Mouse (Mus musculus): ENCODE data around the gene Lrit2. TPM values are rescaled to one million over a fixed set of nuclear protein-coding genes. Genes with fewer than 3 reads are reported as not detected.

Gene Lrit2
- polyA plus RNA-seq, 1 experiment from 2014 or later = not detected

DNA sequence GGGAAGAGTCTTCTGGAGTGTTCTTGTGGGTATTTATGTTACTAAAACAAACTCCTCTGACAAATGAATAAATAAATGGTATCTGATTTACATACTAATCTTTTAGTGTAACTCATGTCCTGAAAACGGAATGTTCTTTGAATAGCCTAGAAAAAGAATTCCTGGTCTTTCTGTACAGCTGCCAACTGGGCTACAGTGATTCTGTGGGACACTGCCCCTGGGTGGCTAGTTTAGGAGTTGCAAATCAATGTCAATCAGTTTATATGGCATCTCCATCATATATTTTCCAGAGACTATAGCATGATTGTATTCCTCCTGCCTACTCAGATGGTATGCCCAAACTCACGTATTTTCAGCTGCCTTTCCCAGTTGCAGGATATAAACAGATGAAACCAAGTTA, 2.9 kb upstream of the Lrit2 start:
- H3K4me1 ChIP-seq (ENCODE audit: control insufficient read depth, insufficient read depth, low read length) = no peaks in the 10 kb centered on the region
- 62% methylated on average over 2 of the region's 2 CpGs for WGBS
- no peak overlapping the region for H3K4me2 ChIP-seq (ENCODE audit: low read depth, low read length)
- H3K9ac ChIP-seq (replicated peaks; ENCODE audit: low read length) = no peak overlapping the region
- no peaks in the 10 kb centered on the region for H3K9me3 ChIP-seq (replicated peaks; ENCODE audit: control insufficient read depth, low read length)
- no peaks in the 10 kb centered on the region for H3K36me3 ChIP-seq (replicated peaks; ENCODE audit: control insufficient read depth, insufficient read depth, low read depth, low read length)
- no peak overlapping the region for H3K27ac ChIP-seq (replicated peaks; ENCODE audit: low read depth, low read length)
- no peaks in the 10 kb centered on the region for H3K27me3 ChIP-seq (ENCODE audit: control insufficient read depth, insufficient read depth, low read length)
- DNase-seq (ENCODE audit: low spot score) = no peak
- no peak for ATAC-seq (replicated peaks; ENCODE audit: insufficient number of reproducible peaks, low FRiP score, low TSS enrichment, low read depth)
- H3K4me3 ChIP-seq (ENCODE audit: low read depth, low read length) = no peak overlapping the region

DNA sequence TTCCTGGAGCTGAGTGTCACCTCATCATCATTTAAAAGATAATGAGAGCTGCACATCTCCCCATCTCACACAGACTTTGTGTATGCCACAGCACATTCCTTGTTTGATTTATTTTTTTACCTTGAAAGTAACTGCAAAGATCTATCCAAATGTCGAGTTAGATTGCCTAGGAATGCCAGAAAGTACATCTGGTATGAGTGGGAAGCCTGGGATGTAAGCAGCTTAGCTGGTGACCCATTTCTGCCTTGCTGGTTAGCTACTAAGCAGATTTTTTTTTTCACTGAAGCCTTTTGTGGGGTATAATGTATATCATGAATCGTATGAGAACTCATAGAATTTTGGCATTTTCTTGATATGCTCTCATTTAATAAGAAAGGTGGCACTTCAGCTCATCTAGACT, 1.1 kb upstream of the Lrit2 start:
- Histone ChIP-seq H3K4me3 (ENCODE audit: low read depth, low read length) (no peak overlapping the region), H3K9me3 (replicated peaks; ENCODE audit: control insufficient read depth, low read length) (no peaks in the 10 kb centered on the region), H3K27ac (replicated peaks; ENCODE audit: low read depth, low read length) (no peak overlapping the region), H3K4me1 (ENCODE audit: control insufficient read depth, insufficient read depth, low read length) (no peaks in the 10 kb centered on the region), H3K4me2 (ENCODE audit: low read depth, low read length) (no peak overlapping the region), H3K9ac (replicated peaks; ENCODE audit: low read length) (no peak overlapping the region), H3K27me3 (ENCODE audit: control insufficient read depth, insufficient read depth, low read length) (no peaks in the 10 kb centered on the region), H3K36me3 (replicated peaks; ENCODE audit: control insufficient read depth, insufficient read depth, low read depth, low read length) (no peaks in the 10 kb centered on the region)
- 59% methylated on average over 2 of the region's 2 CpGs for WGBS
- ATAC-seq (replicated peaks; ENCODE audit: insufficient number of reproducible peaks, low FRiP score, low TSS enrichment, low read depth) = no peak
- no peak for DNase-seq (ENCODE audit: low spot score)

DNA sequence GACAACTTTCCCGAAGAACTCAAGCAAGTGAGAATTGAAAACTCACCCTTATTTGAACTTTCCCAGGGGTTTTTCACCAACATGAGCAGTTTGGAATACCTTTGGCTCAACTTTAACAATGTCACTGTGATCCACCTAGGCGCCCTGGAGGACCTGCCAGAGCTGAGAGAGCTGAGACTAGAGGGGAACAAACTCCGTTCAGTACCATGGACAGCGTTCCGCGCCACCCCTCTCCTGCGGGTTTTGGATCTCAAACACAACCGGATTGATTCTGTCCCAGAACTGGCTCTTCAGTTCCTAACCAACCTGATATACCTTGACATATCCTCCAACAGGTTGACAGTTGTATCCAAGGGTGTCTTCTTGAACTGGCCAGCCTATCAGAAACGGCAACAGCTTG, 787 bp downstream of the Lrit2 start:
- Histone ChIP-seq H3K4me3 (ENCODE audit: low read depth, low read length) (no peak overlapping the region), H3K4me1 (ENCODE audit: control insufficient read depth, insufficient read depth, low read length) (no peaks in the 10 kb centered on the region), H3K27me3 (ENCODE audit: control insufficient read depth, insufficient read depth, low read length) (no peaks in the 10 kb centered on the region), H3K4me2 (ENCODE audit: low read depth, low read length) (no peak overlapping the region), H3K27ac (replicated peaks; ENCODE audit: low read depth, low read length) (no peak overlapping the region), H3K9ac (replicated peaks; ENCODE audit: low read length) (no peak overlapping the region), H3K9me3 (replicated peaks; ENCODE audit: control insufficient read depth, low read length) (no peaks in the 10 kb centered on the region), H3K36me3 (replicated peaks; ENCODE audit: control insufficient read depth, insufficient read depth, low read depth, low read length) (no peaks in the 10 kb centered on the region)
- DNase-seq (ENCODE audit: low spot score) (peak; percentile 79), ATAC-seq (replicated peaks; ENCODE audit: insufficient number of reproducible peaks, low FRiP score, low TSS enrichment, low read depth) (no peak)
- 19% methylated on average over 9 of the region's 9 CpGs for WGBS

DNA sequence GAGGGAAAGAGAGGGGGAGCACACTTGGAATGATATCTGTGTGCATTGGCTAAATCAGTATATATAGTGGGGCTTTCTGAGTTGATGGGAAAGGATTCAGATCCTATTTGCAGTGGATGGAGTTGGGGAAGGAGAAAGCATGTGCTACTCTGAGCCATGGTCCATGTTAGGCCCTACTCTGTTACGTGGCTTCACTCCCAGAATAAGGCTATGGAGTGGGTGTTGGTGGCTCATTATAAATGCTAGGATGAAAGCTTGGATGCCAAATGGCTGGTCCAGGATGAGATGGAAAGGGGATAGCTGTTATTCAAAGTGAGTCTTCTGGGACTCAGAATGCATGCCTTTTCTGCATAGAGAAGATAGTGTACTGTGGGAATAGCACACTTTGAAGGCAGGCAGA, 13.0 kb downstream of the Lrit2 start:
- 83% methylated on average over 1 of the region's 1 CpGs for WGBS
- Histone ChIP-seq H3K9ac (replicated peaks; ENCODE audit: low read length) (no peak overlapping the region), H3K36me3 (replicated peaks; ENCODE audit: control insufficient read depth, insufficient read depth, low read depth, low read length) (no peaks in the 10 kb centered on the region), H3K9me3 (replicated peaks; ENCODE audit: control insufficient read depth, low read length) (no peaks in the 10 kb centered on the region), H3K27ac (replicated peaks; ENCODE audit: low read depth, low read length) (no peak overlapping the region), H3K27me3 (ENCODE audit: control insufficient read depth, insufficient read depth, low read length) (no peaks in the 10 kb centered on the region), H3K4me3 (ENCODE audit: low read depth, low read length) (no peak overlapping the region), H3K4me1 (ENCODE audit: control insufficient read depth, insufficient read depth, low read length) (no peaks in the 10 kb centered on the region), H3K4me2 (ENCODE audit: low read depth, low read length) (no peak overlapping the region)
- DNase-seq (ENCODE audit: low spot score) (no peak), ATAC-seq (replicated peaks; ENCODE audit: insufficient number of reproducible peaks, low FRiP score, low TSS enrichment, low read depth) (no peak)

DNA sequence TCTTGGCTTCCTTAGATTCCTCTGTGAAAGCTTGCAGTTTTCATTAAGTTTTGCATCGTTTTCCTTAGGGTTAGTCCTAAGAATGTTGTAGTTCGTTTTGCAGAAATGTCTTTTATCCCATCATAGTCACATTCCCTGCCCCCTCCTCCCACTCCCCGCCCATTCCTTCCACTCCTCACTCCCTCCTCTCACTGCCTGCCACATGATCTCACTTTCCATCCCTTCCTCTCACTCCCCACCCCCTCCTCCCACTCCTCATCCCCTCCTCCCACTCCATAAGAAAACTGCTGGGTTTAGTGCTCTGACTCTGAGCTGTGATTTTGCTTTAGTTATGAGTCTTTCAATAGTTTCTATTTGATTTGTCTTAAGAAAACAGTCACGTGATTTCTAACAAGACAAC, 16.0 kb downstream of the Lrit2 start:
- Histone ChIP-seq H3K36me3 (replicated peaks; ENCODE audit: control insufficient read depth, insufficient read depth, low read depth, low read length) (no peaks in the 10 kb centered on the region), H3K4me3 (ENCODE audit: low read depth, low read length) (no peak overlapping the region), H3K9me3 (replicated peaks; ENCODE audit: control insufficient read depth, low read length) (no peaks in the 10 kb centered on the region), H3K4me2 (ENCODE audit: low read depth, low read length) (no peak overlapping the region), H3K27ac (replicated peaks; ENCODE audit: low read depth, low read length) (no peak overlapping the region), H3K4me1 (ENCODE audit: control insufficient read depth, insufficient read depth, low read length) (no peaks in the 10 kb centered on the region), H3K9ac (replicated peaks; ENCODE audit: low read length) (no peak overlapping the region), H3K27me3 (ENCODE audit: control insufficient read depth, insufficient read depth, low read length) (no peaks in the 10 kb centered on the region)
- DNase-seq (ENCODE audit: low spot score) = peak; percentile 9
- no peak for ATAC-seq (replicated peaks; ENCODE audit: insufficient number of reproducible peaks, low FRiP score, low TSS enrichment, low read depth)
- 41% methylated on average over 4 of the region's 4 CpGs for WGBS

DNA sequence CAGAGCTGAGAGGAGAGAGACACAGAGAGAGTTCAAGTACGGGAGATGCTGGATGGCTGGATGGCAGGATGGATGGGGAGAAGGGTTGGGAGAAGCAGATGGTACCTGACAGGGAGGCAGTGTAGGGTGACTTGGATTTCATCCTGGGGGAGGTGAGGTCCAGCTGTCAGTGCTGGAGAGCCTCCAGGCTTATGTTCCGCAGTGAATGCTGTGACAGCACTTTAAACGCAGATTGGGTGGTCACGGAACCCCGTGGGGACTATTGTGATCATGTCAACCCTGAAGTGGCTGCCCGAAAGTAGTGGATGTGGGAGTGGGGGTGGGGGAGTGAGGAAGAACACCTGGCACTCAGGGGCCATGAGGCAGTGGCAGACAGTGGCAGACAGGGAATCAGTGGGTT, 26.7 kb downstream of the Lrit2 start:
- Histone ChIP-seq H3K9me3 (replicated peaks; ENCODE audit: control insufficient read depth, low read length) (no peaks in the 10 kb centered on the region), H3K4me1 (ENCODE audit: control insufficient read depth, insufficient read depth, low read length) (peaks cover 5% of the 10 kb centered on the region), H3K9ac (replicated peaks; ENCODE audit: low read length) (no peak overlapping the region), H3K27me3 (ENCODE audit: control insufficient read depth, insufficient read depth, low read length) (peaks cover 3% of the 10 kb centered on the region), H3K4me2 (ENCODE audit: low read depth, low read length) (no peak overlapping the region), H3K36me3 (replicated peaks; ENCODE audit: control insufficient read depth, insufficient read depth, low read depth, low read length) (no peaks in the 10 kb centered on the region), H3K27ac (replicated peaks; ENCODE audit: low read depth, low read length) (no peak overlapping the region), H3K4me3 (ENCODE audit: low read depth, low read length) (no peak overlapping the region)
- no peak for DNase-seq (ENCODE audit: low spot score)
- WGBS = 65% methylated on average over 6 of the region's 6 CpGs
- ATAC-seq (replicated peaks; ENCODE audit: insufficient number of reproducible peaks, low FRiP score, low TSS enrichment, low read depth) = no peak

DNA sequence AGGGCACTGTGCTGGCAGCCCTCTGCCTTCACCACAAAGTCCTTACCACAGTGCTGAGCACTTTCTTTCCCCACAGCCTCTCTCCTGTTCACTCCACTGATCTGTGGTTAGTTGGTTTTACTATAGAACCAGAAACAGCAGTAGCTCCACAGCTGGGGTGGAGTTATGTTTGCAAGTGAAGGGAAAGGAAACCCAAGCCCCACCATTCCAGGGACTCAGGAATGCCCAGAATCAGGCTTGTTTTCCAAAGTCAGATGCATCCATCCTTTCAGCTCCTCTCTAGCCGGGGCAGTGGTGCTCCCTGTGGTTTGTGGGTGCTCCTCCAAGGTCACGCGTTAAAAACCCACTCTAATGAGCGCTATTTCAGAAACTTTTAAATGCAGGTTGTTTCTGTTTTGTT, 27.8 kb downstream of the Lrit2 start:
- ATAC-seq (replicated peaks; ENCODE audit: insufficient number of reproducible peaks, low FRiP score, low TSS enrichment, low read depth) (no peak), DNase-seq (ENCODE audit: low spot score) (no peak)
- Histone ChIP-seq H3K4me2 (ENCODE audit: low read depth, low read length) (no peak overlapping the region), H3K36me3 (replicated peaks; ENCODE audit: control insufficient read depth, insufficient read depth, low read depth, low read length) (no peaks in the 10 kb centered on the region), H3K4me1 (ENCODE audit: control insufficient read depth, insufficient read depth, low read length) (peaks cover 5% of the 10 kb centered on the region), H3K9ac (replicated peaks; ENCODE audit: low read length) (no peak overlapping the region), H3K4me3 (ENCODE audit: low read depth, low read length) (no peak overlapping the region), H3K27ac (replicated peaks; ENCODE audit: low read depth, low read length) (no peak overlapping the region), H3K27me3 (ENCODE audit: control insufficient read depth, insufficient read depth, low read length) (peaks cover 3% of the 10 kb centered on the region), H3K9me3 (replicated peaks; ENCODE audit: control insufficient read depth, low read length) (no peaks in the 10 kb centered on the region)
- WGBS = 78% methylated on average over 4 of the region's 4 CpGs

DNA sequence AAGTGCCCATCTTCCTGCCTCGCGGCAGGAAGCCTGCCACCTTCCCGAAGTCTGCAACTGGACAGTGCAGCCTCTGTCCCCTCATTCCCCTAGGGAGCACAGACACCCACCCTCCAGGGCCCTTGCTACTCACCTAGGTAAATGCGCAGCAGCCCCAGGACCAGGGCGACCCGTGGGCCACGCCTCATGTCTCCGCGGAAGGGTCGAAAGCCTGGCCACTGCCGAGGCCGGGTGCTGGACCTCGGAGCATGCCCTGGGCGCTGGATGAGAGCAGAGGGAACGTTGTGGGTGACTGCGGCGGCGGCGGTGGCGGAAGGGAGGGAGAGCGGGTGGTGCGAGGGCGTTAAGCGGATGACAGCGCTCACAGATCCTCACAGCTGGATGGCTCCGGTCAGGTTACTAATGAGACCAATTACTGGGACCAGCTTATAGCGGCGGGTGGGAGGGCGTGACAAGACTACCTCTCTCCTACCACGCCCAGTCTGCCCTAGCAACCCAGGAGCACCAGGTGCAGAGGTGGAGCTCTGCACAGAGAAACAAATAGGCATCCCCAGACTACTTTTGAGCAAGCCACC, 30.3 kb downstream of the Lrit2 start, which contains the start of gene Cdhr1:
Cdhr1 (minus strand) TSS at position 392 of the 575 bp plus-strand sequence.
- Histone ChIP-seq H3K9me3 (replicated peaks; ENCODE audit: control insufficient read depth, low read length) (no peaks in the 10 kb centered on the region), H3K4me2 (ENCODE audit: low read depth, low read length) (peak within 1 kb of the TSS; percentile 60), H3K4me3 (ENCODE audit: low read depth, low read length) (peak within 1 kb of the TSS; percentile 18), H3K9ac (replicated peaks; ENCODE audit: low read length) (no peak within 1 kb of the TSS), H3K27me3 (ENCODE audit: control insufficient read depth, insufficient read depth, low read length) (peaks cover 3% of the 10 kb centered on the region), H3K4me1 (ENCODE audit: control insufficient read depth, insufficient read depth, low read length) (peaks cover 5% of the 10 kb centered on the region), H3K36me3 (replicated peaks; ENCODE audit: control insufficient read depth, insufficient read depth, low read depth, low read length) (no peaks in the 10 kb centered on the region), H3K27ac (replicated peaks; ENCODE audit: low read depth, low read length) (no peak within 1 kb of the TSS)
- ATAC-seq (replicated peaks; ENCODE audit: insufficient number of reproducible peaks, low FRiP score, low TSS enrichment, low read depth) = peak; percentile 86
- DNase-seq (ENCODE audit: low spot score) = peak; percentile 66
- 0% methylated on average over 28 of the region's 30 CpGs for WGBS
